Comparison of ENCODE assay signal across 24 mouse cellular contexts in genomic region chr17:49484435-49484834, GRCm38 (mm10). TPM values are rescaled to one million over a fixed set of nuclear protein-coding genes. Genes with fewer than 3 reads are reported as not detected.
A peak's percentile ranks its signal among the peaks of the same experiment; 100 is the strongest.
DNase-seq lines count a peak whose midpoint lies in the region; TF ChIP-seq lines count a peak whose summit lies in the region.
"Had no signal": no experiment of that assay in that cellular context is flagged by ENCODE, and none has a peak within 500 bp of the region (broad histone marks: within the 10 kb centered on the region; RNA-seq: fewer than 3 reads in every experiment).

No protein-coding gene starts in this region.

- DNase-seq in layer of hippocampus, adult 2 months (ENCODE audit: low spot score in 2 of 2): peak; percentile 40 to 60
- no peak for DNase-seq in layer of hippocampus, postnatal 10 days (ENCODE audit: low spot score in 2 of 2)
- DNase-seq in right cerebral cortex, adult 18-20 months: peak; percentile 50
- DNase-seq in right cerebral cortex, postnatal 10 days (ENCODE audit: low spot score in 2 of 2): no peak
- peak; percentile 76 for DNase-seq in brain, adult 2 months (ENCODE audit: low read depth, low spot score)
- DNase-seq in ovary, postnatal 10 days (ENCODE audit: low spot score): no peak
- no peak for DNase-seq in cerebellum, adult 2 months
- DNase-seq: adrenal gland, postnatal 14 days; cerebellum, adult 9-11 months; heart, postnatal 10 days; kidney, postnatal 25 days; liver; lung, postnatal 36 days; retina, postnatal 1 day; spleen, adult 18-20 months; thymus, postnatal 25 days had no signal

- H3K4me1 ChIP-seq in cerebellum, adult 2 months (ENCODE audit: control insufficient read depth, insufficient read depth, low read length): no peaks in the 10 kb centered on the region
- H3K4me1 ChIP-seq: embryonic facial prominence, embryonic 10.5 days; limb, embryonic 10.5 days; liver, embryonic 15.5 days; lung, embryonic 15.5 days; megakaryocyte, embryonic 14.5 days; midbrain, embryonic 13.5 days; neural tube, embryonic 12.5 days had no signal

- 16% methylated on average over 3 of the region's 3 CpGs for WGBS in cerebellum, adult 2 months

- no peak for TF ChIP-seq CTCF in layer of hippocampus, adult 2 months (conservative IDR thresholded peaks at IDR 0.05)
- no peak for TF ChIP-seq CTCF in cerebellum, adult 2 months (IDR thresholded peaks at IDR 0.05; ENCODE audit: borderline replicate concordance, insufficient read depth, low read depth, low read length)

- H3K4me3 ChIP-seq in layer of hippocampus, adult 2 months: no peak overlapping the region
- no peak overlapping the region for H3K4me3 ChIP-seq in cerebellum, adult 2 months (replicated peaks; ENCODE audit: insufficient read depth, low read depth, low read length)
- H3K4me3 ChIP-seq: embryonic facial prominence, embryonic 10.5 days; limb, embryonic 10.5 days; liver, embryonic 15.5 days; lung, embryonic 15.5 days; megakaryocyte, embryonic 14.5 days; midbrain, embryonic 13.5 days; neural tube, embryonic 12.5 days had no signal

- H3K27ac ChIP-seq in layer of hippocampus, adult 2 months: peak overlapping the region; percentile 53; the same call in 1 of the 2 replicates
- no peak overlapping the region for H3K27ac ChIP-seq in cerebellum, adult 2 months (ENCODE audit: insufficient read depth, low read length)
- H3K27ac ChIP-seq: embryonic facial prominence, embryonic 10.5 days; hindbrain, postnatal 0 days; limb, embryonic 10.5 days; liver, embryonic 15.5 days; lung, embryonic 15.5 days; midbrain, embryonic 13.5 days; neural tube, embryonic 12.5 days had no signal

- no peak for TF ChIP-seq POLR2A in cerebellum, adult 2 months (IDR thresholded peaks at IDR 0.05; ENCODE audit: borderline replicate concordance, insufficient read depth, low read length)

- no peaks in the 10 kb centered on the region for H3K27me3 ChIP-seq in cerebellum, adult 2 months (ENCODE audit: control insufficient read depth, insufficient read depth, low read length)
- H3K27me3 ChIP-seq: liver, embryonic 15.5 days; lung, embryonic 15.5 days; midbrain, embryonic 13.5 days; neural tube, embryonic 12.5 days had no signal

RNA-seq across cellular contexts. Expression of gene Mocs1, which starts 56.3 kb away (rescaled TPM):
- 10 to 100 TPM; 15.0 to 19.9 TPM for total RNA-seq in layer of hippocampus, adult 2 months (2021)
- total RNA-seq in layer of hippocampus, postnatal 10 days (2021): 10 to 100 TPM; 12.7 to 13.4 TPM
- polyA plus RNA-seq in cerebellum, adult 2 months (2012; rRNA removed): 14.4 and 17.0 TPM in 2 replicates

Comparison
In these comparisons a context has a peak if more than half of its experiments do, and no peak if none do; other contexts are left out.
1. DNase-seq: peak in layer of hippocampus, adult 2 months (2 of 2), right cerebral cortex, adult 18-20 months (single experiment) and brain, adult 2 months (single experiment); none in layer of hippocampus, postnatal 10 days (0 of 2), right cerebral cortex, postnatal 10 days (0 of 2), ovary, postnatal 10 days (single experiment) and cerebellum, adult 2 months (0 of 2).